Mouse (Mus musculus): Measurements from ENCODE around the gene Ddx39.

- TF ChIP-seq CTCF (IDR thresholded peaks at IDR 0.05; ENCODE audit: low read depth) (no peak), EP300 (IDR thresholded peaks at IDR 0.05; ENCODE audit: low read depth) (no peak)
Observed at GRCm38 (mm10) chr8:83672936-83673335, 42.0 kb upstream of the Ddx39 start.

Measured in heart, postnatal 0 days (tissue).